Mouse (Mus musculus) stomach, postnatal 0 days (tissue): Measurements from ENCODE around the gene Snph.

Experiments
- CTCF ChIP-seq: IDR thresholded peaks from 2 replicates; pipeline ENCODE4 v1.5.1; 2016; ENCODE audit warnings: antibody characterized with exemption, low read depth, mild to moderate bottlenecking, moderate library complexity
- EP300 ChIP-seq: optimal IDR thresholded peaks from 2 replicates; pipeline ENCODE3; 2016; ENCODE audit warnings: antibody characterized with exemption

DNA sequence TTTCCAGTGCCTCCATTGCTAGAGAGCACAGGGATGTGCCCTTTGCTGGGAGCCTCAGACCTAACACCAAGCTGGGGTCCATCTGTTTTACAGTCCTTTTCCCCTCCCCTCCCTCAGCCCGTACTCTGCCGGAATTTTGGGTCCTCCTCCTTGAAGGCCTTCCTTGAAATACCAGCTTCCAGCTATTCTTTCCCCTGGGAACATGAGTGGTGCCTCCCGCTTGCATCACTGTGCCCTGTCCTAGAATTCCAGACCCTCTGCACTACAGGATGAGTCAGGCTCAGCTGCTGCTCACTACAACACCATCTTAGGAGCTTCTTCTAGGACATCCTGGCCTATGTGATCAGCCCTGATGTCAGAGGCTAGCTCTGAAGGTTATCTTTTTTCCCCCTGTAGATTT lies 8.6 kb downstream of the Snph start:
- TF ChIP-seq EP300 (no peak), CTCF (no peak)
